Mouse (Mus musculus) right cerebral cortex, postnatal 4 days (tissue): ENCODE data around the gene Dnajc10.

ENCODE experiments used
- DNase-seq: peaks from one replicate; pipeline ENCODE4 v3.0.0-alpha.2; 2022

The Dnajc10 gene

GRCm38 (mm10) chr2:80315242-80316161 lies at the start of gene Dnajc10:
Gene Dnajc10 (plus strand): TSS chr2:80315466.
- DNase-seq: peak; percentile 86

GRCm38 (mm10) chr2:80266894-80267293 lies 48.4 kb upstream of the Dnajc10 start:
- DNase-seq: peak; percentile 64

GRCm38 (mm10) chr2:80268053-80268452 lies 47.2 kb upstream of the Dnajc10 start:
- no peak for DNase-seq

- DNase-seq: no peak
Measured at GRCm38 (mm10) chr2:80271431-80271830, 43.8 kb upstream of the Dnajc10 start.

DNA sequence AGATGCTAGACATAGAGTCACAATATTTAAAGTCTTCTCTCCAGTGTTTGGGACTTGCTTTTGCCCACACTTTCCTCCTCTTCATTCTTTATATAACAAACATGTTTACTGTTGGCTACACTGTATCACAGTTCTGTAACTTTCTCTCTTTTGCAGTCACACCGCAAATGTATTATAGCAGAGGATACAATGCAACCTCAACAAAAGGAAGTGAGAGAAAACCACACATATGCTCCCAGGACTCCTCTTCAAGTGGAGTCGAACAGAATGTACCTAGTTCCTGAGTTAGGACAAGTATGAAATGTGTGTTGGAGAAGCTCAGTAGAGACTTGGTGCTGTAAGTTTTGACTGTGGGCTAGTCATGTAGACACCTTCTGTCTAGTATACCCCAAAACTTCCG lies 42.2 kb upstream of the Dnajc10 start:
- no peak for DNase-seq

- DNase-seq: no peak
Measured at GRCm38 (mm10) chr2:80273763-80274162, 41.5 kb upstream of the Dnajc10 start.

DNA sequence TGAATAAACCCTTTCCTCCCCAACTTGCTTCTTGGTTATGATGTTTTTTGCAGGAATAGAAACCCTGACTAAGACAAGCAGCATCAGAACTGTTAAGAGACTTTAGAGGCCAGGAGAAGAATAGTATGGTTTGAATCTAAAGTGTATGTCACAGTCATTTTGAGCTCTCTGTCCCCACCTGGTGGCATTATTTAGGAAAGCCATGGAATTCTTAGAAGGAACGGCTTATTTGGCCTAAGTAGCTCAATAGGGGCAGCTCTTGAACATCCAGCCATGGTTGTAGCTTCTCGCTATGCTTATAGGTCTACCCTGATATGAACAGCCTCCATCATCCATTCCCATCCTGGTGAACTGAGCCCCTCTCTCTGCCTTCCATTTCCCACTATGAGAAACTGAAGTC lies 40.1 kb upstream of the Dnajc10 start:
- DNase-seq: peak; percentile 13

- no peak for DNase-seq
Measured at GRCm38 (mm10) chr2:80282214-80282613, 33.1 kb upstream of the Dnajc10 start.

DNA sequence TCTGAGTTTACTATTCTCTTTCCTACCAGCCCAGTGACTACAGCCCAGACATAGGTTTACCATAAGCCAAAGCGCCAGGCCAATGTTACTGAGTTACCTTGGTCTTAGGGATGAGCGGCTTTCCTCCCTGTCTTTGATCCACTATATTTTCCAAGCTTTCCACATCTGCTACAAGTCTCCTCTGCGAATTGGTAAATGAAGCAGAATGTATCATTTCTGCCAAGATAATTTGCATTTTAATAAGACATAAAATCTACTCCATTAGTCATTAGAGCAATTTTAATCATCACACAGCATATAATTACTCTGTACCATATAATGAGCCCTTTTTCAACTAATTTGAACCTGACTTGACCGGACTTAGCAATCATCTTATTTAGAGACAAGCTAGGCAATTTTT lies 28.9 kb upstream of the Dnajc10 start:
- DNase-seq: no peak

DNA sequence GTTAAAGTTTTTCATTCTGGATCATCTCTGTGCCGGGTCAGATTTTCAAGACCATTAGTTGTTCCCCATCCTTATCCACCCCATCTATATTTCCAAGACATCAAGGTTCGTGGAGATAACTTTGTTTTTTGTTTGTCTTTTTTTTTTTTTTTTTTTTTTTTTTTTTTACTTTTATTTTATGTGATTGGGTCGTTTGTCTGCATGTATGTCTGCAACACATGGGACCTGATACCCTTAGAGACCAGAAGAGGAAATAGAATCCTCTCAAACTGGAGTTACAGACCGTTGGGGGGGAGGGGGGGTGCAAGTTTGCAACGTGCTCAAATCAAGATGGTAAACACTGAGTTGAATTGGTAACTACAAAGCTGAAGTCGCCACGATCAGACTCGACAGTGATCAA lies 23.1 kb upstream of the Dnajc10 start, which contains the start of gene Prdx6b:
Prdx6b (plus strand) TSS at position 301 of the 400 bp plus-strand sequence.
- no peak for DNase-seq

GRCm38 (mm10) chr2:80298334-80298733 lies 16.9 kb upstream of the Dnajc10 start:
- no peak for DNase-seq

DNA sequence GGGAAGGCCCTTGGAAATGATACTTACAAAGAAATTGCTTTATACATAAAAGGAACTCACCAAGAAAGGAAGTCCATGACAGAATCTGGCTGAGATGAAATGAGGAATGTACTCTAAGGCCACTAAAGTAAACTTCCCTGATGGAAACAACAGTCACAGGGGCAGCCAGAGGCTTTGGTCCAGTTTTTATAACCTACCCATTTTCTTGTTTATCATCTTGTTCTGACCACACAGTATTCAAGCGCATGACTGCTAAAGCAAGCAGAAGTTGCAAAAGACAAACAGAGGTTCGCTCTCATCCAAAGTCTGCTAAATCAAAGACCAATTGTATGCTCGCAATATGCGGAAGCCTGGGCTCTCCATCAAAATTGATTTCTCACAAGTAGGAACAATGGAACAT lies 14.5 kb upstream of the Dnajc10 start:
- DNase-seq: no peak

DNA sequence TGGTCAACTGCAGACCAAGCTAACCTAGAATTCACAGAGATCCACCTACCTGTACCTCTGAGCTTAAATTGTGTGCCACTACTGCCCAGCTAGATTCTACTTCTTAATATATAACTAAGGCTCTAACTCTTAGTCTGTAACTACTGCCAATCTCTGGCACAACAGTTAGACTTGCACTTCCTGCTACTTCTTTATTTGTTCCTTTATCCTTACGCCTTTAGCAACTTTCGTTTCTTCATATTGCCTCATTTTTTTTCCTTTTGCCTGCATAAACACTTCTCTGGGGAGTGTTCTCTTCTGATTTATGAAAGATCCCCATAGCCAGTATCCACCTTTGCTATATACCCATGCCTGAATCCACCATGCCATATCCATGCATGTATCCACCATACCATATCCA lies 11.3 kb upstream of the Dnajc10 start:
- DNase-seq: no peak

- DNase-seq: no peak
Measured at GRCm38 (mm10) chr2:80307701-80308100, 7.6 kb upstream of the Dnajc10 start.

GRCm38 (mm10) chr2:80309775-80310174 lies 5.5 kb upstream of the Dnajc10 start:
- DNase-seq: no peak

- no peak for DNase-seq
Measured at GRCm38 (mm10) chr2:80310772-80311171, 4.5 kb upstream of the Dnajc10 start.

GRCm38 (mm10) chr2:80311350-80311749 lies 3.9 kb upstream of the Dnajc10 start:
- DNase-seq: no peak

DNA sequence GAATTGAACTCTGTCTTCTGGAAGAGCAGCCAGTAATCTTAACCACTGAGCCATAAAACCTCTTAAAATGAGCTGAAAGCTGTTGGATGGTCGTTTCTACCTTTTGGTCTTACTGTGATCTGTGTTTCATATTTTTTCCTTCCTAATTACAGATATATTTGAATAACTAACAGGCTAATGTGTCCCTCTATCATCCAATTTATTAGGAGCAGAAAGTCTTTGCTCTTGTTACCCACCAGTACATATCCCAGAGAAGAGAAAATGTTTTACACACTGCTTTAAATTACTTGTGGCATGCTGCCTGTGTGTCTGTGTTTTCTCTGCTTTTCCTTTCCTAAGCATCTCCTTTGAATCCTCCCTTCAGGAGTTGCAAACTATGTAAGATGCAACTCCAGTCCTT lies 1.1 kb upstream of the Dnajc10 start:
- DNase-seq: no peak

- no peak for DNase-seq
Measured at GRCm38 (mm10) chr2:80314854-80315241, 418 bp upstream of the Dnajc10 start.

GRCm38 (mm10) chr2:80322878-80323277 lies 7.6 kb downstream of the Dnajc10 start:
- no peak for DNase-seq

- no peak for DNase-seq
Measured at GRCm38 (mm10) chr2:80325779-80326178, 10.5 kb downstream of the Dnajc10 start.

DNA sequence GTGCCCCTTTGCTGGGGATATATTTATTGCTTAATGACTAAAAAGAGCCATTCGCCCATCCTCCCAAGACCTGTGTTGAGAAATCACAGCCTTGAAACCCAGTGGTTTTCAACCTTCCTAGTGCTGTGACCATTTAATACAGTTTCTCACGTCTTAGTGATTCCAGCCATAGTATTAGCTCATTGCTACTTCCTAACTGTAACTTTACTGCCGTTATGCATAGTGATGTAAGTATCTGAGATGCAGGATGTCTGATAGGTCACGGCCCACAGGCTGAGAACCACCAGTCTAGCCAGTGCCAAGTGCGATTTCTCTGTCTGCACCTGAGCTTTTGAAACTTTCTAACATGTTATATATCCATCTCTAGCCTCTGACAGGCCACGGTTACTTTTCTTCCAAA lies 12.0 kb downstream of the Dnajc10 start:
- no peak for DNase-seq

GRCm38 (mm10) chr2:80328961-80329653 lies 13.8 kb downstream of the Dnajc10 start:
- no peak for DNase-seq

- no peak for DNase-seq
Measured at GRCm38 (mm10) chr2:80340537-80340936, 25.3 kb downstream of the Dnajc10 start.
